Mouse (Mus musculus): ENCODE data around the gene Bcl2l1.

The Bcl2l1 gene

DNA sequence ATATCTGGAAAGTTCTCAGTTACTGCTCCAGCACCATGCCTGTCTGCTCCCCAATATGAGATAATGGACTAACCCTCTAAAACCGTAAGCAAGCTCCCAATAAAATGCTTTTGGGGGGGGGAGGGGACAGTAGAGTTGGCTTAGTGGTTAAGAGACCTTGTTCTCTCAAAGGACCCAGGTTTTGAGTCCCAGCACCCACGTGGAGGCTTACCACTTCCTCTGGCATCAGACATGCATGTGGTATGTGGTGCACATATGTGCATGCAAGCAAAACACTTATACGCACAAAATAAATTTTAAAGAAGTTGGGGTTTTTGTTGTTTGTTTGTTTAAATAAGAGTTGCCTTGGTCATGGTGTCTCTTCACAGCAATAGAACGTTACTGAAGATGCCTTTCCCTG is 56.2 kb downstream of the Bcl2l1 start:
- DNase-seq (ENCODE audit: low read depth, low spot score): no peak

DNA sequence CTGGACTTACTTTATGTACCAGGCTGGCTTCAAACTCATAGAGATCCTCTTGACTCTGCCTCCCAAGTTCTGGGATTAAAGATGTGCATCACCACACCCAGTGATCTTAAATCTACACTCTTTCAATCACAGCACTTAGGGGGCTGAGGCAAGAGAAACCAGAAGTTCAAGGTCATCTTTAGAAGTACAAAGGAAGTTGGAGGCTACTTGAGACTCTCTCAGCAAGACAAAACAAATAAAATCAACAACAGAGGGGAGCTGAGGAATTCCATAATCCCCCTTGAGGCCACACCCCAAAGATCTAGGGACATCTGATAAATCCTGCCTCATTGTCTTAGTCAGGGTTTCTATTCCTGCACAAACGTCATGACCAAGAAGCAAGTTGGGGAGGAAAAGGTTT is 59.3 kb downstream of the Bcl2l1 start:
- DNase-seq (ENCODE audit: low read depth, low spot score): no peak

DNA sequence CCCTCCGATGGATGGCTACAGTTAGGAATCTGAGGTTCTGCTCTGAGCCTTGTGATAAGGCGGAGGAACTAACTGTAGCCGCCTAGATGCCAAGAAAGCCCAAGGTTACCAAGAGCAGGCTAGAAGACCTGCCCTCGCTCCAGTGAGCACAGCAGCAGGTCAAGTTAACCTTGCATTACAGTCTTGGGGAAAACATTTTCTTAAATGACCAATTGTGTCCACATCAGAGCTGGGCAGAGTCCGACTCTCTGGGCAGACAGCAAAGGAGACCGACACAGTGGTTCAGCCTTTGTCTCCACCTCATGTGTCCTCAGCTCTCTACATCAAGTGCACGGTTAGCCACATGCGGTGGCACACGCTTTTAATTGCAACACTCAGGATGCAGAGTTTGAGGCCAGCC is 60.0 kb downstream of the Bcl2l1 start:
- DNase-seq (ENCODE audit: low read depth, low spot score): no peak

DNA sequence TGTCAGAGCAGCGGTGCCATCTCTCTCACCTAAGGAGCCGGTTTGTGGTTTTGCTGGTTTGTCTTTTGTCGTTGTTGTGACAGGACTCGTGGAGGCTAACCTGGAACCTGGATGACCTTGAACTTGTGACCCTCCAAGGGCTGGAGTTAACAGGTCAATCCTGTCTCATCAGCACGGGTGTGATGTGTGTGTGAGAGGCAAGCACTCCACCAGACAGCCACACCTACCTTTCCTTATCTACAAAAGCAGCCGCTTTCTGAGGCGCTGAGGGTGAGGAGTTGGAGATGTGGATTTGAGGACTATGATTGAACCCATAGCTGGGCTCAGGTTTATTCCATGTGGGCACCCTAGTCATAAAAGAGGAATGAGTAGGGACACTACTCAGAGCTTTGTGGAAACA is 61.9 kb downstream of the Bcl2l1 start:
- DNase-seq (ENCODE audit: low read depth, low spot score): no peak

DNA sequence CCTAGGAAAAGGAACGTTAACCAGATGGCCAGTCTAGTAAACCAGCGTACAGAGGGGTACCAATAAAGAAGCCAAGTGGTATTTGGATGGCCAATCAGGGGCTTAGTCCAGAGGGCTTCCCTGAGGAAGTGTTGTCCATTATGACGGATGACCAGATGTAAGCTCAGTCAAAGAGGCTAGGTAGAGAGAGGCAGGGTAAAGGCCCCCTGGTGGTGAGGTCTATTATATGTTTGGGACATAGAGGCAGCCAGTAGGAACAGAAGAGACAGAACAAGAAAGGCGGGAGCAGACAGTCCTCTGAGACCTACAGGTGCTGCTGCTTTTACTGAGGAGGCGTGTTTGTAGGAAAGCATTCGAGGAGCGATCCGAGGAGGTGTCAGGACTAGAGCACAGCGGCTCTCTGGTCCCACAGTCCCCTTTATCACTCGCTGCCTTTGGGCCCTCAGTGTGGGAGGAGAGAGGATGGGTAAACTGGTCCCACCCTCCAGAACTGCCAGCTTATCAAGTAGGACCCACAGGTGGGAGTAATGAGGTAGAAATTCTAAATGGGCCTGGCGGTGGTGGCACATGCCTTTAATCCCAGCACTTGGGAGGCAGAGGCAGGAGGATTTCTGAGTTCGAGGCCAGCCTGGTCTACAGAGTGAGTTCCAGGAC is 63.8 kb downstream of the Bcl2l1 start:
- DNase-seq (ENCODE audit: low read depth, low spot score): no peak

DNA sequence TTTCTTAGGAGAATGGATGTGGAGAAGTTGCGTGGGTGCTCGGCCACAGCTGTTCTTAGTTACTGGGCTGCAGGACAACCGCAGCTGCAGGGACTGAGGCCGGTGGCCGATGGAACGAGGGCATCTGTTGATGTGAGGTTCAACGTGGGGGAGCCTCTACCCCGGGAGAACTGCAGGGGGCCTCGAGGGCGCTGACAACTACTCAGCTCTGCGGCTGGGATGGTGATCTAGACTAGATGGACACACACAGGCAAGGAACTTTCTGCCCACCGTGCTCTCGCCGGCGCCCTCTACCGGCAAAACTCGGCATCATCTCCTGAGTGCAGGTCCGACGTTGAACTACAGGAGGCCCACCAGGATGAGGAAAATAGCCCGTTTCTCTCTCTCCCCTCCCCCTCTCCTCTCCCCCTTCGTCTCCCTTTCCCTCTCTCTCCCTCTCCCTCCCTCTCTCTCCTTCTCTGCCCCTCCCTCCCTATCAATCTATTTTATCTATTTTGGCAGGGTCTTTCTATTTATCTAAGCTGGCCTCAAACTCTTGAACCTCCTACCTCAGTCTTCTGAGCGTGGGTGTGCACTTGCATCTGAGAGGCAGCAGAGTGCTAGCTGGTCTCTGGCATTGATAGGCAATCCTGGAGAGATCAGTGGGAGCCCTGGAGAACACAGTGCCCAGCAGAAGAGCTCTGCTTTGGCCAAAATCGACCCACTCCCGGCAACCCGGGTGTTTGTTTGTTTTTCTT is 65.0 kb downstream of the Bcl2l1 start:
- peak; percentile 81 for DNase-seq (ENCODE audit: low read depth, low spot score)

DNA sequence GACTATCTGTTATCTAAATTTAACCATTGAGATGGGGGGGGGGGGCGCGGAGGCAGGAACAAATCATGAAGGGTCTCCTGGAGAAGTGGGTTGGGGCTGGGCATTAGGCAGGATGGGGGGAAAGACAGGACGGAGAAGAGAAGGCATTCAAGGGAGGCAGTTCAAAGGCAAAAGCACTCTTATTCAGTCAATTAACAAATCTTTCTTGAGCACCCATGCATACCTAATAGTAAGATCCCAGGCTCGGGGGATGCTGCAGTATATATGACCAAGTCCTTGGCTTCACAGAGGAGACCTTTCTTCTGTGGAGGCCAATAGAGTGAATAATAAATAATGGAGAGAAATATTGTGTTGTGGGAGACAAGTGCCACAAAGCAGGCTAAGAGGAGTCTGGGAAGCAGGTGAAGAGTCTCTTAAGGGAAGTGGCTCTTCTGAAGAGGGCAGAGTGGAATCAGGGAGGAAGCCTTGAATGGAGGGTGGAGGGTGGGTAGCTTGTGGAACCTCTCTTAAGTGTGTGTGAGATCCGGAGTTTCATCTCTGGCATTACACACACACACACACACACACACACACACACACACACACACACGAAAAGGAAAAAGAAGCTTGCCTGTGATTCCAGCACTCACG is 66.4 kb downstream of the Bcl2l1 start:
- no peak for DNase-seq (ENCODE audit: low read depth, low spot score)

DNA sequence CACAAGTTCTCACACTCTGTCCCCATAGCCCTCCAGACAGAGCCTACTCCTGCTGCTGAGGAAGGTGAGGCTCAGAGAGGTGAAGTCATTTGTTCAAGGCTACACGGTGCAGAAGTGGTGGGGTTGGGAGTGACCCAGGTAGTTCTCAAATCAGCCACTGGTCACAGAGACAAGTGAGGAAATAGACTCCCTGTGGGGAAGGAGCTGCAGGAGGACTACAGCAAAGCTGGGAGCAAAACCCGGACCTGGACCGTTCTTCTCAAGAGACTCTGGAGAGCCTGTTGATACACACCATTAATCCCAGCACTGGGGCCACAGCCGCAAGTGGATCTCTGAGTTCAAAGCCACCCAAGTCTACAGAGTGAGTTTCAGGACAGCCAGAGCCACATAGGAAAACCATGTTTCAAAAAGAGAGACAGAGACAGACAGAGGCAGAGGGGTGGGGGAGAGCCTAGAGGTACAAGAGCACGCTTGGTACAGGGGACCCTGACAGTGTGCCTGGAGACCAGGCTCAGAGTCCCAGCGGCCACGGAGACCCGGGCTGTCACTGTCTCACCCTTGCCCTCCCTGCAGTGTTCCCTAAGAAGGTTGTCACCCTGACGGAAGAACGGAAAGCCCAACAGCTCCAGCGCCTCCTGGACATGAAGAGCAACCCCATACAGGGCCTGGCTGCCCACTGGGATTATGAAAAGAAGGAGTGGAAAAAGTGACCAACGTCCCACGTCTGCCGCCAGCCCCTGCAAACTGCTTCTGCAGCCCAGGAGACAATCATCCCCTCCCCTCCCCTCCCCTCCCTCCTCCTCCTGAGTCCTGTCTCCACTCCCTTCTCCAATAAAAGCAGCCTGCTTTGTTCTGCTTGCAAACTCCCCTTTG is 67.1 kb downstream of the Bcl2l1 start:
- no peak for DNase-seq (ENCODE audit: low read depth, low spot score)

DNA sequence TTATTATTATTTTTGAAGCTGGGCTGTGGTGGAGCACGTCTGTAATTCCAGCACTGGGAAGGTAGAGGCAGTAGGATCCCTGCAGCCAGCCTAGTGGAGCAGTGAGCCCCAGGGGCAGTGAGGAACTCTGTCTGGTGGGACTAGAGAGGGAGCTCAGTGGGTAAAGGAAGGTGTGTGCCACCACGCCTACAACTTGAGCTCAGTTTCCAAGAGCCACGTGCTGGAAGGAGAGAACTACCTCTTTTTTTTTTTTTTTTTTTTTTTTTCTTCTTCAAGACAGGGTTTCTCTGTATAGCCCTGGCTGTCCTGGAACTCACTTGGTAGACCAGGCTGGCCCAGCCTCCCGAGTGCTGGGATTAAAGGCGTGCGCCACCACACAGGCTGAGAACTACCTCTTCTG is 68.2 kb downstream of the Bcl2l1 start:
- no peak for DNase-seq (ENCODE audit: low read depth, low spot score)

DNA sequence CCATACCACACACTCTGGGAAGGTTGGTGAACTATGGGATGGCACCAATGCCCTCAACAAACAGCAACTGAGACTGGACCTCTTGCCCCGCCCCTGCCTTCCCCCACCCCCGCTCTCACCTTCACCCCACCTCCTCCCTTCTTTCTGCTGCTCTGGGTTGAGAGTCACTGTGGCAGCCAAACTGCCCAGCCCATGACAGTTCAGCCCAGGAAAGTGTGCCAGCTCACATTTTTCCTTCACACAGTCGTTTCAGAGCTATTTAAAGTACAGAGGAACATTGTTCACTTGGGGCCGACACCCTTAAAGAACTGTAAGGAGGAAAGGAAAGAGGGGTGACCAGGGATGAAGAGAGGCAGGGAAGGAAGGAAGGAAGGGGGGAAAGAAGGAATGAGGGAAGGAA is 73.2 kb downstream of the Bcl2l1 start:
- DNase-seq (ENCODE audit: low read depth, low spot score): no peak

DNA sequence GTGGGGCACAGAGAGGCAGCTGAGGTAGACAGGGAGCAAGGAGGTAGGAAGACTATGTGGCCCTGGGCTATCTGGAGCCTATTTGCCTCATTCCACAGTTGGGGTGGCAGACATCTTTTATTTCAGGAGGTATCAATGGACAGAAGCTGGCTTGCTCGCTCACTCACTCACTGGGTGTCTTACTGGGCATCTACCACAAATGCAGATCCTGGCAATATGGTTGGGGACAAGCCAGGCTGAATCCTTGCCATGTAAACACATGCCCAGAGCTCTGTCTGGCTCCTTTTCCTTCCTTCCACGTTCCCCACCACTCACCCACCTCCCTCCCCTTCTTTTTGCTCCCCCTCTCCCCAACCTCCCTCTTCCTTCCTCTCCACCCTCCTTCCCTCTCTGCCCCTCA is 74.0 kb downstream of the Bcl2l1 start:
- DNase-seq (ENCODE audit: low read depth, low spot score): no peak

DNA sequence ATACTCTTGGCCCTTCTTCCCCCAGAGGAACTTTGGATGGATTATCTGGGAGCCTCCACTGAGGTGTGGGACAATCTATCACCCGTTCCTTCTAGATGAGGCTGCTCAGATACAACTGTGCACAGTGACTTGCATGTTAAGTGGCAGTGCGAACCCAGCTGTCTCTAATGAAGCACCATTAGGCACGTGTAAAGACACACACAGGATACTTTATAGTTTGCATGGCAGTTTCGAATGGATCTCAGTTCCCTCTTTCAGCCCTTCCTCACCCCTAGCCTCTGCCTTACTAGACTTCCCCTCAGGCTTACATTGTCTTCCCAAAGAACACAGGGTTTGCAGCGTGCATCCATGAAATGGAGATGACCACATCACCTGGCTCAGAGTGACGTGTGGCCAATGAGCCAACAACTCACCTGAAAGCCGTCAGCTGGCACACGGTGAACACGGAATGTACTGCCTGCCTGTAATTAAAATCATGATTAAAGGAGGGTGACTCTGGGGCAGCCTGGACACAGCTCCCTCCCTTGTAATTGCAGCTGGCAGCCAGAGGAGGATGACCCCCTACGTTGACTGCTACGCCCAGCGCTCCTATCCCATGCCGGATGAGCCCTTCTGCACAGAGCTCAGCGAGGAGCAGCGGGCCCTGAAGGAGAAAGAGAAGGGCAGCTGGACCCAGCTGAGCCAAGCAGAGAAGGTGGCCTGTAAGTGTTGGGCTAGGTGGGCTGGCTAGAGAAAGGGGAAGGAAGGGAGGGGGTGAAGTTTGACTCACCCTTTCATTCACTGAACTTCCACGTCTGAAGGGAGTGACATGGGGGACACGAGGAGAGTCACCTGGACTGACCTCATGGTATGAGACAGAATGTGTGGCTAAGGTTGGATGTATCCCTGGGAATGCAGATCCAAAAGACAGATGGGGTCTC is 74.8 kb downstream of the Bcl2l1 start:
- DNase-seq (ENCODE audit: low read depth, low spot score): no peak

DNA sequence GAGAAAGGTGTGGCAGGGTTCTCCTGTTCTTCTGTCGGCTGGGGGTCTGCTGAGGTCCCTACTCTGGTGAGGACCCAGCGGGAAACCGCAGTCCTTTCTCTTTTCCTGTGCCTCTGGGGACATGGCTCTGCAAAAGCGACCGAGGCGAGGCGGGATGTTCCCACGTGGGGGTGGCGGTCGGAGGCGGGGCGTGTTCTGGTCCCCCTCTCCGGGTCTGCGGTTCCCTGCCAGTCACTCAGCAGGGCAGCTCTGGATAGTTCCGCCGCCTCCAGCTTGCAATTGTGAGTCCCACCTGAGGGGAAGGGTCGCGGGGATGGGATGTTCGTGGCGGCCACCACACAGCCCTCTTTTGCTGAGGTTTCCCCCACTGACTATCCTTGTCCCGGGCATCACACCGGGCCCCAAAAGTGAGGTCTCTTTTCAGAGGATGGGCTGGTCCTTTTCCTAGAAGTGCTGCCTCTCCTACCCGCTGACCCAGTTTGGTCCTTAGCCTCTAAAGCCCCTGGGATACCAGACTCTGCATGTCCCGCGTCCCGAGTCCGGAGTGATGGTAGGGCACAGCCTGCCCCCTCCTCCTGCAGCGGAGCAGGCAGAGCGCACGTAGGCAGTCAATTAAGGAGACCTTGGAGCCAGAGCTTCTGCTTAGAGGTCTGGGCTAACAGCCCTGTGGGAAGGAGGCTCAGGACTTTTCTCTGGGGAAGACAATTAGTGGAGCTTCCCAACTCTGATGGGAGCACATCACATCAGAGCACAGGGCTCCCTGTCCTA is 77.4 kb downstream of the Bcl2l1 start, which contains the start of gene Cox4i2:
Cox4i2 (plus strand) TSS at position 230 of the 768 bp plus-strand sequence.
- no peak for DNase-seq (ENCODE audit: low read depth, low spot score)

DNA sequence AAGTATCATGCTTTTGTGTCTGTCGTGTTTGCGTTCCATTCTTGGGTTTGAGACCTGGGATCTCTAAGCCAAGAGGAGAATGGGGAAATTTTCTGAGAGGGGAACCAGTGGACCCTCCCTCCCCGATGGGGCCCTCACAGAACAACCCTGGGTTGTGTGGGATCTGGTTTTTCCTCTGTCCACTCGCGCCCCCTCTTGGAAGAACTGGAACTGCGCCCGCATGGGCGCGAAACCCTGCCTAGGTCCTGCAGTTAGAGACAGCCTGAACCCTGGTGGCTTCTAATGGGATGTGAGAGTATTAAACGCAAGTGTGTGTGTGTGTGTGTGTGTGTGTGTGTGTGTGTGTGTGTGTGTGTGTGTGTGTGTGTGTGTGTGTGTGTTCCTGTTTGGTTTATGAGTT is 89.1 kb downstream of the Bcl2l1 start:
- no peak for DNase-seq (ENCODE audit: low read depth, low spot score)

DNA sequence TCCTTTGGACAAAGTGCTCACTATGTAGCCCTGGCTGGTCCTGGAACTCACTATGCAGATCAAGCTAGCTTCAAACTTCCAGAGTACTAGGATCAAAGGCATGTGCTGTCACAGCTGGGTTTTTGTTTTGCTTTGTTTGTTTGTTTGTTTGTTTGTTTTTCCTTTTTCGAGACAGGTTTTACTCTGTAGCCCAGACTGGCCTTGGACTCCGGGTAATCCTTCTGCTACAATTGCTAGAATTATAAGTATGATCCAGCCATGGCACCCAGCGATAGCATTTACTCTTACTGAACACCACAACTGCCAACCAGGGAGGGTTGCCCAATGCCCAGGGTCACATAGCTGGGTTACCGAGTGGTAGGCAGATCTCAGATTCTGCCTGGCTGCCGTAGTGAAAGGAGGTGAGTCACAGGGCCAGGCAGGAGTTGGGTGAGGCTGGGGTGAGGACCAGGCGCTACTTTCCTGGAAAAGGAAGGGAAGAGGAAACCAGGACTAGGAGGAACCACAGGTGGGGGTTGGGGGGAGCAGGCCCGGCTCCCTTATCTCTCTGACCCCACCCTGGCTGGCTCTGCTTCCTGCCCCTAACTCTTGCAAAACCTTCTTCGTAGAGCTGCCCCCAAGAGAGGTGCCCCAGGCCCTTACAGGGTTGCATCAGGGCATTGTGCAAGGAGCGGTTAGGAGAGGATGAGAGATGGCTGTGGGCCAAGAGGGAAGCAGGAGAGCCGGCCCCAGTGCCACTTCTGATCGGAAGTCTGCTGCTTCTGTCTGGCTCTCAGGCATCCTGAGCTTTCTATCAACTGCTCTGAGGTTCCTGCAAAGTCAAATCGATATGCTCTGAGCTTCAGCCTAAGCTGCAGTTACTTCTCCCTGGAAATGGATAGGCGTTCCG is 90.1 kb downstream of the Bcl2l1 start:
- no peak for DNase-seq (ENCODE audit: low read depth, low spot score)

DNA sequence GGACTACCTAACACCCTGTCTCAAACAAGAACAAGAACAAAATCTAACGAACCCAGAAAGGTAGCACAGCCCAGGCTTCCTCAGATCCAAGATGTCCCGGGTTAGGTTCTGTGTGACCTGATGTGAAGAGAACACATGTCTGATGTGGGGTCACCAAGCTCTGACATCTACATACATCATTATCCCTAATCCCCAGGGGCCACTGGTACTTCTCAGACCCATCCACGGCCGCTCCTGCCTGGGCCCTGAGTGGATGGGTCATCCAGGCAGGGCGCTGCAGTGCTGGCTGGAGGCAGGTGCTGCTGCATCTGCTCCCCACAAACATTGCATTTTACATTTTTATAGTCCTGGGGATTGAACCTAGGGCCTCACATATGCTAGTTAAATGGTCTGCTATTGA is 91.0 kb downstream of the Bcl2l1 start:
- no peak for DNase-seq (ENCODE audit: low read depth, low spot score)

DNA sequence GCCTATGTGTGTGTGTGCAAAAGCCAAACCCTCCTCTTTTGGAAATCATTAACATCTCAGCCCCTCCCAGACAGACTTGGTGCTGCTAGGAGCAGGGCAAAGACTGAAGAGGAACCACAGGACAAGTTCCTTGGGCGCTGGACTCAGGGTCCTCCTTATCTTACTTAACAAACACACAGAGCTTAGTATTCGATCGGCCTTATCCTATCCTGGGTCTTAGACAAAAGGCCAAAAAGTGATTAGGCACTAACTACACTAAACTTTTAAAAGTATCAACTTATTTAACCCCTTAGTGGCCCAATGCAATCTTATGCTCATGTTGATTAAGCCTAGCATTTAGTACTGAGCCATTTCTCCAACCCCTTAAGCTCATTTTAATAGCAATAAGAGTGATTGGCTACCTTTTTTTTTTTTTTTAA is 91.7 kb downstream of the Bcl2l1 start:
- no peak for DNase-seq (ENCODE audit: low read depth, low spot score)

DNA sequence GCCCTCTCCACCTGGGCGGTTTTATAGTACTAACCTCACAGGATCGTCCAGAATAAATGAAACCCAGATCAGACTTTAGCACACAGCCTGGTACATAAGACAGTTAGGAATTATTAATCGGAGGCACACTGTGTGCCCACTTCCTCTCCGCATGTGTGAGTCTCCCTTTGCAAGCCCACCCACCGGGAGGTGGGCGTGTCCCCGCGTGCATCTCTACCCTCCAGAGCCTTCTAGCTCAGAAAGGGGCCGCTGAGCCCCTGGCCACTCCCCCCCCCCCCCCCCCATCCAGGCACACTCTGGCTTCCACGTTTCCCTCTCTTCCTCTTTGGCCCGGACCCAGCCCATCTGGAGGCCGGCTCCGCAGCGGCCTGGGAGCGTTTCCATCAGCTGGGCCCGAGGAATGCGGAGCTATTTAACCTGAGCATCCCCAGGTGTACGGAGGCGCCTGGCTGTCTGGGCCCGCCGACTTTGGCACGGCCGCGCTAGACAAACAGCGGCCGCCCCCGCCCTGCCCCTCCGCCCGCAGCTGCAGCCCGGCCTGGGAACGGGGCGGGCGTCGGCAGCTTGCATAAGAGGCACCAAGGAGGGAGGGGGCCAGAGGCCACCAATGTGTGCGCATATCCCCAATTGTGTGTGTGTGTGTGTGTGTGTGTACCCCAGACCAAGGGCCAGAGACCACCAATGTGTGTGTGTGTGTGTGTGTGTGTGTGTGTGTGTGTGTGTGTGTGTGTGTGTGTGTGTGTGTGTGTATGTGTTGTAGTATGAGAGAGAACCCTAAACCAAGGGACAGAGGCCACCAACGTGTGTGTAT is 92.3 kb downstream of the Bcl2l1 start:
- no peak for DNase-seq (ENCODE audit: low read depth, low spot score)

Data from WW6 (cell line).